In the genomic region with DNA sequence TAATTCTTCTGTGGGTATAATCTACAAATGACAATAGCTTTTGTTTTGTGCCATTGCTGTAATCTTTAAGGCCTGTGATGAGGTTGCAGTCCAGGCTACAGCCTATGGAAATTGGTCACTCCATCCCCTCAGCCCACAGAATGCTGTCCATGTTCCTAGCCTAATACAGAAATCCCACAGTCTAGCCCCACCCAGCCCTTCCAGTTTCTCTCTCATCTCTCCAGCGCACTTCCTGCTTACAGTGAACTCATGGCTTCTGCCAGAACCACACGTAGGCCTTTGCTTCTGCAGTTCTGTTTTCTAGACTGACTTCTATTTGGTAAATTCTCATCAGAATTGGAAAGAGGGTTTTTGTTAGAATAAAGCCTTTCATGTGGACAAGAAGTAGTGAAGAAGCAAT, we compare ENCODE assay signal across 24 mouse cellular contexts. TPM values are rescaled to one million over a fixed set of nuclear protein-coding genes. Genes with fewer than 3 reads are reported as not detected.
DNase-seq lines count a peak whose midpoint lies in the region; ATAC-seq and TF ChIP-seq lines count a peak whose summit lies in the region.
"Had no signal": no experiment of that assay in that cellular context is flagged by ENCODE, and none has a peak within 500 bp of the region (broad histone marks: within the 10 kb centered on the region; RNA-seq: fewer than 3 reads in every experiment).

No protein-coding gene starts in this region.

- WGBS in lung, postnatal 0 days, result 45% methylated on average over 2 of the region's 2 CpGs
- 76% methylated on average over 2 of the region's 2 CpGs for WGBS in embryonic facial prominence, embryonic 10.5 days

- no peaks in the 10 kb centered on the region for H3K27me3 ChIP-seq in lung, postnatal 0 days (replicated peaks; ENCODE audit: insufficient read depth, low read length)
- no peaks in the 10 kb centered on the region for H3K27me3 ChIP-seq in embryonic facial prominence, embryonic 10.5 days (replicated peaks; ENCODE audit: low read depth, poor library complexity, severe bottlenecking)
- H3K27me3 ChIP-seq: embryonic facial prominence, embryonic 12.5 days; heart, embryonic 15.5 days; intestine, embryonic 15.5 days had no signal

- no peak overlapping the region for H3K9ac ChIP-seq in lung, postnatal 0 days (replicated peaks; ENCODE audit: low read depth)
- H3K9ac ChIP-seq: embryonic facial prominence, embryonic 12.5 days; heart, embryonic 15.5 days; hindbrain, embryonic 14.5 days; intestine, embryonic 15.5 days had no signal

- no peak for TF ChIP-seq CTCF in lung, postnatal 0 days (IDR thresholded peaks at IDR 0.05)

- intact Hi-C loops in gastrocnemius, postnatal 36 days (cut with DNase I), result loop anchor here (5.0 kb wide), 1 partner anchor 51 kb away; the partner anchor contains the start of gene 4930402F06Rik

- TF ChIP-seq EP300 in lung, postnatal 0 days (IDR thresholded peaks at IDR 0.05), result no peak

- no peaks in the 10 kb centered on the region for H3K9me3 ChIP-seq in lung, postnatal 0 days (ENCODE audit: low read length)
- H3K9me3 ChIP-seq in embryonic facial prominence, embryonic 10.5 days, result no peaks in the 10 kb centered on the region
- H3K9me3 ChIP-seq: embryonic facial prominence, embryonic 12.5 days; heart, embryonic 15.5 days; hindbrain, embryonic 10.5 days; intestine, embryonic 15.5 days had no signal

- H3K27ac ChIP-seq in lung, postnatal 0 days (ENCODE audit: low read length), result no peak overlapping the region
- no peak overlapping the region for H3K27ac ChIP-seq in embryonic facial prominence, embryonic 10.5 days (replicated peaks)
- H3K27ac ChIP-seq: embryonic facial prominence, embryonic 12.5 days; heart, embryonic 15.5 days; hindbrain, embryonic 10.5 days; hindbrain, embryonic 14.5 days; intestine, embryonic 15.5 days had no signal

- H3K4me1 ChIP-seq in lung, postnatal 0 days (ENCODE audit: insufficient read depth, low read depth, low read length), result no peaks in the 10 kb centered on the region
- peaks cover 3% of the 10 kb centered on the region; the same call in 1 of the 2 replicates for H3K4me1 ChIP-seq in embryonic facial prominence, embryonic 10.5 days
- H3K4me1 ChIP-seq: embryonic facial prominence, embryonic 12.5 days; heart, embryonic 15.5 days; hindbrain, embryonic 10.5 days had no signal

- H3K4me3 ChIP-seq in lung, postnatal 0 days (ENCODE audit: low read depth, low read length), result no peak overlapping the region
- no peak overlapping the region for H3K4me3 ChIP-seq in embryonic facial prominence, embryonic 10.5 days
- H3K4me3 ChIP-seq: embryonic facial prominence, embryonic 12.5 days; heart, embryonic 15.5 days; hindbrain, embryonic 10.5 days; intestine, embryonic 15.5 days had no signal

- H3K4me2 ChIP-seq in lung, postnatal 0 days (replicated peaks; ENCODE audit: low read depth, low read length), result no peak overlapping the region
- H3K4me2 ChIP-seq: embryonic facial prominence, embryonic 12.5 days; heart, embryonic 11.5 days; heart, embryonic 15.5 days; hindbrain, embryonic 14.5 days; intestine, embryonic 15.5 days had no signal

- peak; percentile 30 for DNase-seq in lung, postnatal 0 days (ENCODE audit: low spot score)
- DNase-seq in lung, postnatal 25 days (ENCODE audit: low spot score), result no peak
- DNase-seq in cerebellum, postnatal 36 days, result no peak
- DNase-seq in gastrocnemius, postnatal 36 days, result no peak
- no peak for DNase-seq in embryonic facial prominence, embryonic 10.5 days (ENCODE audit: low spot score)
- DNase-seq: adrenal gland, postnatal 10 days; cerebellum, adult 18-20 months; cerebellum, adult 9-11 months; embryo, embryonic 11 days; gastrocnemius, postnatal 10 days; heart, adult 18-20 months; heart, postnatal 14 days had no signal

- H3K36me3 ChIP-seq in lung, postnatal 0 days (ENCODE audit: insufficient read depth, low read length), result no peaks in the 10 kb centered on the region
- no peaks in the 10 kb centered on the region for H3K36me3 ChIP-seq in embryonic facial prominence, embryonic 10.5 days (replicated peaks)
- H3K36me3 ChIP-seq: embryonic facial prominence, embryonic 12.5 days; heart, embryonic 15.5 days; hindbrain, embryonic 10.5 days; intestine, embryonic 15.5 days had no signal

- no peak for ATAC-seq in lung, postnatal 0 days
- ATAC-seq in common myeloid progenitor, adult 5-6 weeks (replicated peaks; ENCODE audit: low read depth, poor library complexity, severe bottlenecking), result peak; percentile 54
- peak; percentile 69 for ATAC-seq in megakaryocyte, adult 5-6 weeks (ENCODE audit: poor library complexity, severe bottlenecking)
- ATAC-seq: forebrain, embryonic 16.5 days; intestine, embryonic 15.5 days had no signal

RNA-seq across cellular contexts. Expression of gene Stom, which starts 9.2 kb away (rescaled TPM):
- polyA plus RNA-seq in lung, postnatal 0 days (2015; fragmentation: Nextera tagmentation; extraction: Ambion mirVana), result 76.9 and 86.2 TPM in 2 replicates
- total RNA-seq in common myeloid progenitor, adult 5-6 weeks (2017), result 76.2 and 80.6 TPM in 2 replicates
- 77.7 and 90.3 TPM in 2 replicates for total RNA-seq in megakaryocyte, adult 5-6 weeks (2015)
- total RNA-seq in megakaryocyte, adult 5-6 weeks (2017), result 155 and 165 TPM in 2 replicates
- total RNA-seq in gastrocnemius, postnatal 36 days (2021), result 10 to 100 TPM; 18.4 to 20.7 TPM
- 18.0 and 18.9 TPM in 2 replicates for polyA plus RNA-seq in embryonic facial prominence, embryonic 10.5 days (2016; fragmentation: Nextera tagmentation; extraction: Ambion mirVana)

RNA-seq across cellular contexts. Expression of gene 4930568D16Rik, which starts 21.5 kb away (rescaled TPM):
- polyA plus RNA-seq in lung, postnatal 0 days (2015; fragmentation: Nextera tagmentation; extraction: Ambion mirVana), result not detected in 2 replicates
- not detected in 2 replicates for total RNA-seq in common myeloid progenitor, adult 5-6 weeks (2017)
- not detected in 2 replicates for total RNA-seq in megakaryocyte, adult 5-6 weeks (2015)
- not detected in 2 replicates for total RNA-seq in megakaryocyte, adult 5-6 weeks (2017)
- not detected for total RNA-seq in gastrocnemius, postnatal 36 days (2021)
- not detected in 2 replicates for polyA plus RNA-seq in embryonic facial prominence, embryonic 10.5 days (2016; fragmentation: Nextera tagmentation; extraction: Ambion mirVana)
- total RNA-seq: adrenal gland, postnatal 10 days; ES-E14; gastrocnemius, postnatal 10 days; heart, adult 18-20 months; heart, postnatal 14 days had no signal
- polyA plus RNA-seq: embryonic facial prominence, embryonic 12.5 days; forebrain, embryonic 11.5 days; forebrain, embryonic 16.5 days; frontal cortex, adult 2 months; heart, embryonic 11.5 days; heart, embryonic 15.5 days; hindbrain, embryonic 10.5 days; hindbrain, embryonic 14.5 days; intestine, embryonic 15.5 days had no signal

RNA-seq across cellular contexts. Expression of gene 4930402F06Rik, which starts 51.0 kb away (rescaled TPM):
- not detected in 2 replicates for polyA plus RNA-seq in lung, postnatal 0 days (2015; fragmentation: Nextera tagmentation; extraction: Ambion mirVana)
- not detected in 2 replicates for total RNA-seq in common myeloid progenitor, adult 5-6 weeks (2017)
- total RNA-seq in megakaryocyte, adult 5-6 weeks (2015), result not detected in 2 replicates
- total RNA-seq in megakaryocyte, adult 5-6 weeks (2017), result not detected in 2 replicates
- total RNA-seq in gastrocnemius, postnatal 36 days (2021), result not detected
- not detected in 2 replicates for polyA plus RNA-seq in embryonic facial prominence, embryonic 10.5 days (2016; fragmentation: Nextera tagmentation; extraction: Ambion mirVana)
- total RNA-seq: adrenal gland, postnatal 10 days; ES-E14; gastrocnemius, postnatal 10 days; heart, adult 18-20 months; heart, postnatal 14 days had no signal
- polyA plus RNA-seq: embryonic facial prominence, embryonic 12.5 days; forebrain, embryonic 11.5 days; forebrain, embryonic 16.5 days; frontal cortex, adult 2 months; heart, embryonic 11.5 days; heart, embryonic 15.5 days; hindbrain, embryonic 10.5 days; hindbrain, embryonic 14.5 days; intestine, embryonic 15.5 days had no signal
